Mouse (Mus musculus) gastrocnemius, adult 2 months (tissue): ENCODE results near the gene Oas1a. TPM values are rescaled to one million over a fixed set of nuclear protein-coding genes. Genes with fewer than 3 reads are reported as not detected.
A peak's percentile ranks its signal among the peaks of the same experiment; 100 is the strongest.
"Not testable (repeated sequence)": the region's sequence is repeated elsewhere in the genome, so short reads cannot be mapped to it uniquely, and the experiment has no call there.

Source experiments
- DNase-seq: peaks from one replicate; pipeline ENCODE4 v3.0.0; 2022
- H3K27ac ChIP-seq: fragments of 200-600 bp; 2 replicates; pipeline ENCODE4 v1.8.1; 2022; ENCODE audit warnings: mild to moderate bottlenecking
- H3K4me3 ChIP-seq: fragments of 200-600 bp; 2 replicates; pipeline ENCODE4 v1.8.1; 2022; ENCODE audit warnings: mild to moderate bottlenecking, moderate library complexity
- CTCF ChIP-seq: fragments of 200-600 bp; IDR thresholded peaks from 2 replicates; pipeline ENCODE4 v1.8.1; 2022; ENCODE audit warnings: antibody characterized with exemption, mild to moderate bottlenecking, moderate library complexity
- intact Hi-C: fragments of 180-260 bp; cut with DNase I; formaldehyde crosslinking; loops from one replicate; pipeline ENCODE4 v1.15.1; 2025
- total RNA-seq, 2 experiments: library from RNA; stranded (reverse); gene quantifications; 2 replicates each; pipeline ENCODE4 v1.2.3; 2021

The Oas1a gene
- total RNA-seq, 2 experiments from 2014 or later = 0.14 to 0.18 TPM

DNA sequence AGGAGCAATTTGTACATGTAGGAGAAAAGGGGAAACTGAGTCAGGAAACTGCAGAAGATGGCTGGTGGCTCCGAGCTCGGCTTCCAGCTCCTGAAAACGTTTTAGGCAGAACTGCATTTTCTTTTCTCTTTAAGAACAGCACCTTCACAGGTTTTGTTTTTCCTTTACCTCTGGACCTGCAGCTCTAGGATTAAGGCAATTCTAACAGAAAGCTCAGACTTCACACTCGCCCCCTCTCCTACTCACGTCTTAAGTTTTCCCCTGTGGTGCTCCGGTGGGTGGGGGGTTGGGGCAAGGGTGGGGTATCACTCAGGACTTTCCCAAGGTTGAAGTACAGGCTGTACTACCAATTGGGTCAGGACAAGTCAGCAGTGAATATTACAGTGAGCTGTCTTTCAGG, 19.5 kb downstream of the Oas1a start:
- intact Hi-C loops = no loop called here
- Histone ChIP-seq H3K27ac (no peak overlapping the region), H3K4me3 (no peak overlapping the region)
- DNase-seq = no peak
- TF ChIP-seq CTCF = no peak

- DNase-seq, intact Hi-C loops, H3K27ac ChIP-seq, H3K4me3 ChIP-seq: not testable (repeated sequence)
Measured at GRCm38 (mm10) chr5:120887413-120887812, 19.9 kb downstream of the Oas1a start, which contains the start of gene Oas1g. Gene Oas1g (minus strand): TSS chr5:120887613.

GRCm38 (mm10) chr5:120881681-120882080, 25.6 kb downstream of the Oas1a start:
- intact Hi-C loops, H3K27ac ChIP-seq, DNase-seq, H3K4me3 ChIP-seq: not testable (repeated sequence)

- DNase-seq, H3K4me3 ChIP-seq, H3K27ac ChIP-seq: not testable (repeated sequence)
- intact Hi-C loops = loop anchor here (2.0 kb wide), 1 partner anchor 20 kb away; no protein-coding TSS in a partner anchor
Measured at GRCm38 (mm10) chr5:120878803-120879202, 28.5 kb downstream of the Oas1a start.

- H3K4me3 ChIP-seq, H3K27ac ChIP-seq, DNase-seq, intact Hi-C loops: not testable (repeated sequence)
Measured at GRCm38 (mm10) chr5:120877407-120877806, 29.9 kb downstream of the Oas1a start.

GRCm38 (mm10) chr5:120876839-120877238, 30.5 kb downstream of the Oas1a start:
- H3K4me3 ChIP-seq, DNase-seq, intact Hi-C loops, H3K27ac ChIP-seq: not testable (repeated sequence)

GRCm38 (mm10) chr5:120871469-120871868, 35.9 kb downstream of the Oas1a start:
- intact Hi-C loops = no loop called here
- no peak for DNase-seq
- TF ChIP-seq CTCF = no peak

GRCm38 (mm10) chr5:120870782-120871181, 36.5 kb downstream of the Oas1a start:
- no peak for DNase-seq
- no peak overlapping the region for H3K27ac ChIP-seq
- TF ChIP-seq CTCF = no peak
- H3K4me3 ChIP-seq = no peak overlapping the region
- intact Hi-C loops = no loop called here

More at GRCm38 (mm10) chr5:120871469-120871868, 35.9 kb downstream of the Oas1a start:
- Histone ChIP-seq H3K4me3 (no peak overlapping the region), H3K27ac (no peak overlapping the region)

DNA sequence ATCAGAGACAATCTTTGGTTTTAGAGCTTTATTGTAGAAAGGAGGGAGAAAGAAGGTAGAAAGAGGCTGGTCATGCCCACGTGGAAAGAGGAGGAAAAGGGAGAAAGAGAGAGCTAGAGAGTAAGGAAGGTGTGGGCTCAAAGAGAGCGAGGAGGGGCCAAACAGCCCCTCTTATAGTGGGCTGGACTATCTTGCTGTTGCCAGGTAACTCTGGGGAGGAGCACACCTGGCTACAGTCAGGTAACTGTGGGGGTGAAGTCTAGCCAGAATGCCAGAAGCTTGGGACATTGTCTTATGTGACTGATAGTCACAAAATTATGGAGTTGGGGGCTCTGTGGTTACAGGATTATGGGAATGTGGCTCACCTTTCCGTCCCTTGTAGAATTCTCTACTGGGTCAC, 37.2 kb downstream of the Oas1a start:
- no peak for DNase-seq
- Histone ChIP-seq H3K4me3 (no peak overlapping the region), H3K27ac (no peak overlapping the region)
- intact Hi-C loops = no loop called here
- TF ChIP-seq CTCF = no peak

GRCm38 (mm10) chr5:120869436-120870015, 37.8 kb downstream of the Oas1a start:
- intact Hi-C loops = no loop called here
- Histone ChIP-seq H3K27ac (no peak overlapping the region), H3K4me3 (no peak overlapping the region)
- no peak for TF ChIP-seq CTCF
- no peak for DNase-seq

DNA sequence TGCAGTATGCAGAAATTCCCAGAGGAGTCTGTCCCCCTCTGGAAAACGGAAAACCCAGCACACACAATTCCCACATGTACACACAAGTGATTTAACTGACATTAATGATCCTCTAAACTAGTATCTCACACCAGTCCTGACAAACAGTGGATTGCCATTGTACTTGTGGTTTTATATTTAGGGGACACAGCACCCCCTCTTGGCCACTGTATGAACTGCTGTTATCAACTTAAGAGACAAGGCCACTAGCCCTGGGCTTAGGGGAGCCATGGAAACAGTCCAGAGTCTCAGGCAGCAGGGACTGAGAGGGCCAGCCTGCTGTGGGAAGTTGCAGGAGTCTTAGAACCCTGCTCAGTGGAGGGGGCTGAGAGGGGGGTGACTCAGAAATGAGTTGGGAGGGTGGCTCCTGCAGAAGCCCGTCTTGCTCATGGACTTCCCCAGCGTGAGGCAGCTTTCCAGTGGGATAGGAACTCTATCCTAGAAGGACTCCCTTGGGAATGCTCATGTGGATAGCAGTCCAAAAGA, 41.9 kb downstream of the Oas1a start:
- no peak for DNase-seq
- no peak overlapping the region for H3K4me3 ChIP-seq
- intact Hi-C loops = no loop called here
- no peak overlapping the region for H3K27ac ChIP-seq
- peak; percentile 26; the same call in 1 of the 2 replicates for TF ChIP-seq CTCF

DNA sequence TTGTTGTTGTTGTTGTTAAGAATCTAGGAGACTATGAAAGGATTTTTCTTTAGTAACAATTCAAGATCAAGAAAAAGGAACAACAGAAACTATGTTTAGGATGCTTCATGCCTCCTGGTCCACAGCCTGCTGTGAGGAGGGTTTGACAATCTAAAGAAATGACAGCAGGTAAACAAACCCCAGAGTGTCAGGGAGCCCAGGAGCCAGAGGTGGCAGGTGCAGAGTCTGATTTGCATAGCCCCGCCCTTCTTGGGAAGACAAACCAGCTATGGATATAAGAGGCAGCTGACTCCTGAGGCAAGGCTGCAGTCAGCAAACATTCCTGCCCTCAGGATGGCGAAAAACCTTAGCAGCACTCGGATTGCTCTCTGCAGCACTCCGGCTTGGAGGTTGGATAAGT, 46.2 kb downstream of the Oas1a start, which contains the start of gene Oas1h:
TSS of gene Oas1h (plus strand) at position 301 of the 400 bp plus-strand sequence.
- Histone ChIP-seq H3K4me3 (no peak within 1 kb of the TSS), H3K27ac (no peak within 1 kb of the TSS)
- TF ChIP-seq CTCF = no peak
- intact Hi-C loops = no loop called here
- no peak for DNase-seq

GRCm38 (mm10) chr5:120859241-120859640, 48.1 kb downstream of the Oas1a start:
- no peak for DNase-seq
- Histone ChIP-seq H3K27ac (no peak overlapping the region), H3K4me3 (no peak overlapping the region)
- intact Hi-C loops = no loop called here
- no peak for TF ChIP-seq CTCF

DNA sequence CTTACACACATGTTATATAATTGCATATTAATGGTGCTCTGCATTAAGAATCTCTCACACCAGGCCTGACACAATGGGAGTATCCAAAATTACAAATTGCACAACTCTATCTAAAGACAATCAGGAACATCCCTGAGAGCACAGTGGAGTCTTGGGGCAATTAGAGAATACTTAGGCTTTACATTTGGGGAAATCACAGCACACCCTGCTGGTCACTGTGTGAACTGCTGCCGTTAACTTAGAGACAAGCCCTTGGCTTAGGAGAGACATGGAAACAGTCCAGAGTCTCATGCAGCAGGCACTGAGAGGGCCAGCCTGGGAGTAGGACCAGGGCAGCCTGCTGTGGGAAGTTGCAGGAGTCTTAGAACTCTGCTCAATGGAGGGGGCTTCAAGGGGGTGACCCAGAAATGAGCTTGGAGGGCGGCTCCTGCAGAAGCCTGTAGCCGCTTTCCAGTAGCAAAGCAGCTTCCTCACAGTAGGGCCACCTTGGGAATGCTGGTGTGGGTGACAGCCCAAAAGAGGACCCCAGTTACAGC, 57.7 kb downstream of the Oas1a start:
- Histone ChIP-seq H3K4me3 (no peak overlapping the region), H3K27ac (no peak overlapping the region)
- TF ChIP-seq CTCF = peak; percentile 48
- DNase-seq = peak; percentile 17
- intact Hi-C loops = no loop called here
